Mouse (Mus musculus) layer of hippocampus, adult 6 months (tissue): Measurements from ENCODE around the gene Hid1. TPM values are rescaled to one million over a fixed set of nuclear protein-coding genes. Genes with fewer than 3 reads are reported as not detected.

Experiments used
- long read RNA-seq, 2 experiments: library from polyadenylated mRNA; unstranded; transcript quantifications; one replicate each; pipeline ENCODE4 v2.0.0; 2019 to 2020
- polyA plus RNA-seq: library from polyadenylated mRNA; unstranded; fragments of <200 nt; fragmentation: Nextera tagmentation; gene quantifications from 2 replicates; pipeline ENCODE4 v1.2.3, GENCODE M21; 2021

Gene Hid1
- 61.2 and 65.4 TPM in 2 replicates for polyA plus RNA-seq
- long read RNA-seq, experiment 1, transcript Hid1-201 (19 exons, 3,236 nt) = major isoform, 36 of 89 reads
- long read RNA-seq, experiment 1, transcript Hid1-202 (19 exons, 3,276 nt) = minor isoform, 15 of 89 reads
- long read RNA-seq, experiment 1, partial matches to known transcripts = 35 of 89 reads
- long read RNA-seq, experiment 1, other reads (novel, unspliced or antisense) = 3 of 89 reads
- long read RNA-seq, experiment 2, transcript Hid1-202 (19 exons, 3,276 nt) = minor isoform, 92 of 424 reads
- long read RNA-seq, experiment 2, transcript Hid1-201 (19 exons, 3,236 nt) = major isoform, 248 of 424 reads
- long read RNA-seq, experiment 2, partial matches to known transcripts = 53 of 424 reads
- long read RNA-seq, experiment 2, other reads (novel, unspliced or antisense) = 31 of 424 reads

GRCm38 (mm10) chr11:115367395-115367944, at the start of gene Hid1:
Gene Hid1, minus strand, starts transcription at chr11:115367756.

GRCm38 (mm10) chr11:115403338-115404124, 36.0 kb upstream of the Hid1 start, which contains the start of gene Mrpl58:
Gene Mrpl58, plus strand, starts transcription at chr11:115403752.

GRCm38 (mm10) chr11:115381743-115382539, 14.4 kb upstream of the Hid1 start, which contains the start of gene Cdr2l:
Gene Cdr2l, plus strand, starts transcription at chr11:115381916.

GRCm38 (mm10) chr11:115334531-115334930, 33.0 kb downstream of the Hid1 start, which contains the start of gene Otop3:
Gene Otop3, plus strand, starts transcription at chr11:115334731.

GRCm38 (mm10) chr11:115321906-115322693, 45.5 kb downstream of the Hid1 start, which contains the start of gene Ush1g:
Gene Ush1g, minus strand, starts transcription at chr11:115322041.

GRCm38 (mm10) chr11:115306863-115307262, 60.7 kb downstream of the Hid1 start, which contains the start of gene Otop2:
Gene Otop2, plus strand, starts transcription at chr11:115307163.

Other genes starting within 250 kb of the Hid1 start
- gene Cd300lf, start 233.8 kb downstream of the Hid1 start, polyA plus RNA-seq = 0.11 TPM in 1 of 2 replicates, not detected in the other
- gene Slc9a3r1, start 204.4 kb downstream of the Hid1 start, polyA plus RNA-seq = 23.9 and 27.7 TPM in 2 replicates
- 23.0 and 28.3 TPM in 2 replicates for gene Tmem104, start 180.3 kb downstream of the Hid1 start, polyA plus RNA-seq
- 40.7 and 42.7 TPM in 2 replicates for gene Nat9, start 179.9 kb downstream of the Hid1 start, polyA plus RNA-seq
- 3.3 and 5.2 TPM in 2 replicates for gene Grin2c, start 100.5 kb downstream of the Hid1 start, polyA plus RNA-seq
- gene Fdxr, start 90.7 kb downstream of the Hid1 start, polyA plus RNA-seq = 8.5 and 10.7 TPM in 2 replicates
- 1.7 and 1.9 TPM in 2 replicates for gene Fads6, start 70.1 kb downstream of the Hid1 start, polyA plus RNA-seq
- 0.29 and 0.97 TPM in 2 replicates for gene Otop2, start 60.6 kb downstream of the Hid1 start, polyA plus RNA-seq
- 0.41 and 0.46 TPM in 2 replicates for gene Ush1g, start 45.7 kb downstream of the Hid1 start, polyA plus RNA-seq
- gene Otop3, start 33.0 kb downstream of the Hid1 start, polyA plus RNA-seq = 0.08 and 0.11 TPM in 2 replicates
- 5.2 and 6.9 TPM in 2 replicates for gene Cdr2l, start 14.2 kb upstream of the Hid1 start, polyA plus RNA-seq
- gene Mrpl58, start 36.0 kb upstream of the Hid1 start, polyA plus RNA-seq = 225 and 242 TPM in 2 replicates
- 1,701 and 1,807 TPM in 2 replicates for gene Atp5h, start 52.2 kb upstream of the Hid1 start, polyA plus RNA-seq
- 8.3 and 8.7 TPM in 2 replicates for gene Kctd2, start 52.4 kb upstream of the Hid1 start, polyA plus RNA-seq
- not detected in 2 replicates for gene Trim80, start 72.8 kb upstream of the Hid1 start, polyA plus RNA-seq
- gene Slc16a5, start 94.7 kb upstream of the Hid1 start, polyA plus RNA-seq = 0.09 and 0.11 TPM in 2 replicates
- gene Armc7, start 107.9 kb upstream of the Hid1 start, polyA plus RNA-seq = 8.2 and 8.9 TPM in 2 replicates
- 133 and 141 TPM in 2 replicates for gene Nt5c, start 124.1 kb upstream of the Hid1 start, polyA plus RNA-seq
- 276 and 280 TPM in 2 replicates for gene Jpt1, start 146.6 kb upstream of the Hid1 start, polyA plus RNA-seq
- 655 and 748 TPM in 2 replicates for gene Sumo2, start 168.5 kb upstream of the Hid1 start, polyA plus RNA-seq
- 24.6 and 24.9 TPM in 2 replicates for gene Nup85, start 196.7 kb upstream of the Hid1 start, polyA plus RNA-seq
- 61.1 and 62.2 TPM in 2 replicates for gene Mrps7, start 236.2 kb upstream of the Hid1 start, polyA plus RNA-seq
- gene Gga3, start 236.3 kb upstream of the Hid1 start, polyA plus RNA-seq = 5.8 and 6.3 TPM in 2 replicates
- 25.6 and 28.9 TPM in 2 replicates for gene Mif4gd, start 245.2 kb upstream of the Hid1 start, polyA plus RNA-seq